Mouse (Mus musculus) MEL (cell line): ENCODE measurements at regions not wholly inside any gene's neighbourhood (a gene's known extent, or its start where the extent isn't known, plus 50 kb on each side); places are given as distances from the start of the nearest gene placed in this dataset.

ENCODE experiments used
- DNase-seq: peaks from one replicate; pipeline ENCODE4 v3.0.0; 2011; ENCODE audit warnings: low read depth, low spot score
- H3K27ac ChIP-seq: 2 replicates; pipeline ENCODE4 v1.5.1; 2012; ENCODE audit warnings: low read depth, mild to moderate bottlenecking, control low read depth, low read length, moderate library complexity; ENCODE audit not compliant: control insufficient read depth
- H3K27me3 ChIP-seq, 2 experiments: fragments of 150-350 bp in 1 of 2; sonication (generic) in 1 of 2; 2 replicates each; pipeline ENCODE4 v1.6.1; 2012; ENCODE audit warnings: low read length in 2 of 2, mild to moderate bottlenecking in 2 of 2, improper control_type of control experiment in 1 of 2, moderate library complexity in 1 of 2; ENCODE audit not compliant: insufficient read depth in 2 of 2, control insufficient read depth in 1 of 2
- H3K36me3 ChIP-seq, 2 experiments: 2 replicates each; pipeline ENCODE4 v1.6.1; 2012 to 2014; ENCODE audit warnings: low read length in 2 of 2, improper control_type of control experiment in 1 of 2, inconsistent platforms in 1 of 2, mild to moderate bottlenecking in 1 of 2; ENCODE audit not compliant: insufficient read depth in 2 of 2, control insufficient read depth in 1 of 2
- H3K4me1 ChIP-seq, 2 experiments: fragments of 150-350 bp in 1 of 2; sonication (generic) in 1 of 2; 2 replicates each; pipeline ENCODE4 v1.6.1; 2012; ENCODE audit warnings: low read length in 2 of 2, improper control_type of control experiment in 1 of 2, mild to moderate bottlenecking in 1 of 2; ENCODE audit not compliant: insufficient read depth in 2 of 2, control insufficient read depth in 1 of 2
- H3K4me3 ChIP-seq, 2 experiments: fragments of 150-350 bp in 1 of 2; sonication (generic) in 1 of 2; 2 replicates each; pipeline ENCODE4 v1.5.1; 2012; ENCODE audit warnings: low read depth in 2 of 2, low read length in 2 of 2, mild to moderate bottlenecking in 2 of 2, moderate library complexity in 2 of 2, control low read depth in 1 of 2, improper control_type of control experiment in 1 of 2; ENCODE audit not compliant: control insufficient read depth in 1 of 2, insufficient read depth in 1 of 2
- H3K79me2 ChIP-seq: 2 replicates; pipeline ENCODE4 v1.6.1; 2012; ENCODE audit warnings: mild to moderate bottlenecking, low read length, moderate library complexity; ENCODE audit not compliant: control insufficient read depth, poor library complexity, insufficient read depth
- H3K9ac ChIP-seq: 2 replicates; pipeline ENCODE4 v1.6.1; 2012; ENCODE audit warnings: low read depth, mild to moderate bottlenecking, control low read depth, low read length, moderate library complexity; ENCODE audit not compliant: control insufficient read depth, poor library complexity, severe bottlenecking
- H3K9me3 ChIP-seq: fragments of 150-350 bp; sonication (generic); replicated peaks from 2 replicates; pipeline ENCODE4 v1.6.1; 2012; ENCODE audit warnings: mild to moderate bottlenecking, low read length, improper control_type of control experiment, moderate library complexity; ENCODE audit not compliant: insufficient read depth
- BHLHE40 ChIP-seq: IDR thresholded peaks from 2 replicates; pipeline ENCODE4 v1.6.1; 2012; ENCODE audit warnings: low read depth, mild to moderate bottlenecking, inconsistent platforms, low read length, improper control_type of control experiment, borderline replicate concordance
- CTCF ChIP-seq, 3 experiments: IDR thresholded peaks in 2 of 3; conservative IDR thresholded peaks in 1 of 3; 2 replicates each; pipeline ENCODE4 v1.5.1; 2011 to 2012; ENCODE audit warnings: low read length in 3 of 3, low read depth in 2 of 3, mild to moderate bottlenecking in 2 of 3, improper control_type of control experiment in 1 of 3, inconsistent platforms in 1 of 3, mixed read lengths in 1 of 3, moderate library complexity in 1 of 3; ENCODE audit not compliant: control insufficient read depth in 1 of 3, insufficient read depth in 1 of 3, poor library complexity in 1 of 3, severe bottlenecking in 1 of 3
- EP300 ChIP-seq, 2 experiments: IDR thresholded peaks; 2 replicates each; pipeline ENCODE4 v1.6.1; 2011; ENCODE audit warnings: improper control_type of control experiment in 2 of 2, low read length in 2 of 2, low read depth in 1 of 2, mild to moderate bottlenecking in 1 of 2
- ETS1 ChIP-seq: IDR thresholded peaks from 2 replicates; pipeline ENCODE4 v1.6.1; 2012; ENCODE audit warnings: low read depth, mild to moderate bottlenecking, inconsistent platforms, low read length, improper control_type of control experiment, moderate library complexity
- GATA1 ChIP-seq: IDR thresholded peaks from 2 replicates; pipeline ENCODE4 v1.6.1; 2011; ENCODE audit warnings: low read depth, low read length, improper control_type of control experiment
- HCFC1 ChIP-seq: IDR thresholded peaks from 2 replicates; pipeline ENCODE4 v1.6.1; 2012; ENCODE audit warnings: low read depth, mild to moderate bottlenecking, inconsistent platforms, low read length, improper control_type of control experiment, moderate library complexity
- JUND ChIP-seq: IDR thresholded peaks from 2 replicates; pipeline ENCODE4 v1.6.1; 2011; ENCODE audit warnings: low read depth, mild to moderate bottlenecking, improper control_type of control experiment, low read length
- MAFK ChIP-seq: IDR thresholded peaks from 2 replicates; pipeline ENCODE4 v1.6.1; 2011; ENCODE audit warnings: low read depth, mild to moderate bottlenecking, low read length, improper control_type of control experiment, borderline replicate concordance
- MAX ChIP-seq: IDR thresholded peaks from 2 replicates; pipeline ENCODE4 v1.6.1; 2011; ENCODE audit warnings: low read length, improper control_type of control experiment
- MXI1 ChIP-seq: IDR thresholded peaks from 2 replicates; pipeline ENCODE4 v1.6.1; 2011; ENCODE audit warnings: mild to moderate bottlenecking, low read depth, low read length, improper control_type of control experiment
- MYB ChIP-seq: IDR thresholded peaks from 2 replicates; pipeline ENCODE4 v1.6.1; 2011; ENCODE audit warnings: mild to moderate bottlenecking, low read depth, low read length, improper control_type of control experiment
- NRF1 ChIP-seq: IDR thresholded peaks from 2 replicates; pipeline ENCODE4 v1.6.1; 2014; ENCODE audit warnings: low read depth, mild to moderate bottlenecking, inconsistent platforms, low read length, improper control_type of control experiment, moderate library complexity; ENCODE audit not compliant: poor library complexity, insufficient read depth, severe bottlenecking
- POLR2A ChIP-seq, 2 experiments: IDR thresholded peaks; 2 replicates each; pipeline ENCODE4 v1.6.1; 2011 to 2012; ENCODE audit warnings: low read length in 2 of 2, mild to moderate bottlenecking in 2 of 2, control low read depth in 1 of 2, improper control_type of control experiment in 1 of 2, low read depth in 1 of 2, moderate library complexity in 1 of 2; ENCODE audit not compliant: control insufficient read depth in 1 of 2, insufficient read depth in 1 of 2, poor library complexity in 1 of 2
- POLR2AphosphoS2 ChIP-seq: IDR thresholded peaks from 2 replicates; pipeline ENCODE4 v1.6.1; 2011; ENCODE audit warnings: low read length, improper control_type of control experiment
- POLR2AphosphoS5 ChIP-seq: IDR thresholded peaks from 2 replicates; pipeline ENCODE4 v1.6.1; 2012; ENCODE audit warnings: low read depth, borderline replicate concordance, mild to moderate bottlenecking, inconsistent platforms, low read length, moderate library complexity, mixed read lengths
- RAD21 ChIP-seq: IDR thresholded peaks from 2 replicates; pipeline ENCODE4 v1.6.1; 2011; ENCODE audit warnings: mild to moderate bottlenecking, low read depth, low read length, improper control_type of control experiment
- RCOR1 ChIP-seq: IDR thresholded peaks from 2 replicates; pipeline ENCODE4 v1.6.1; 2012; ENCODE audit warnings: low read depth, mild to moderate bottlenecking, inconsistent platforms, low read length, improper control_type of control experiment
- SMC3 ChIP-seq: IDR thresholded peaks from 2 replicates; pipeline ENCODE4 v1.6.1; 2011; ENCODE audit warnings: low read depth, low read length, improper control_type of control experiment
- TAL1 ChIP-seq: IDR thresholded peaks from 2 replicates; pipeline ENCODE4 v1.6.1; 2012; ENCODE audit warnings: mild to moderate bottlenecking, inconsistent platforms, low read length, moderate library complexity, mixed read lengths
- UBTF ChIP-seq: IDR thresholded peaks from 2 replicates; pipeline ENCODE4 v1.6.1; 2012; ENCODE audit warnings: low read depth, mild to moderate bottlenecking, inconsistent platforms, low read length, improper control_type of control experiment, moderate library complexity, borderline replicate concordance; ENCODE audit not compliant: insufficient read depth
- USF1 ChIP-seq: IDR thresholded peaks from 2 replicates; pipeline ENCODE4 v1.6.1; 2014; ENCODE audit warnings: low read depth, mild to moderate bottlenecking, inconsistent platforms, low read length, improper control_type of control experiment, moderate library complexity
- USF2 ChIP-seq, 2 experiments: IDR thresholded peaks; 2 replicates each; pipeline ENCODE4 v1.6.1; 2011 to 2012; ENCODE audit warnings: improper control_type of control experiment in 2 of 2, low read length in 2 of 2, borderline replicate concordance in 1 of 2, inconsistent platforms in 1 of 2, low read depth in 1 of 2, mild to moderate bottlenecking in 1 of 2; ENCODE audit not compliant: insufficient read depth in 1 of 2
- ZC3H11A ChIP-seq: IDR thresholded peaks from 2 replicates; pipeline ENCODE4 v1.6.1; 2012; ENCODE audit warnings: low read depth, mild to moderate bottlenecking, inconsistent platforms, low read length, improper control_type of control experiment
- ZKSCAN1 ChIP-seq: IDR thresholded peaks from 2 replicates; pipeline ENCODE4 v1.6.1; 2012; ENCODE audit warnings: low read depth, mild to moderate bottlenecking, inconsistent platforms, low read length, improper control_type of control experiment, moderate library complexity
- ZMIZ1 ChIP-seq: IDR thresholded peaks from 2 replicates; pipeline ENCODE4 v1.6.1; 2012; ENCODE audit warnings: low read depth, mild to moderate bottlenecking, inconsistent platforms, low read length, improper control_type of control experiment, moderate library complexity

DNA sequence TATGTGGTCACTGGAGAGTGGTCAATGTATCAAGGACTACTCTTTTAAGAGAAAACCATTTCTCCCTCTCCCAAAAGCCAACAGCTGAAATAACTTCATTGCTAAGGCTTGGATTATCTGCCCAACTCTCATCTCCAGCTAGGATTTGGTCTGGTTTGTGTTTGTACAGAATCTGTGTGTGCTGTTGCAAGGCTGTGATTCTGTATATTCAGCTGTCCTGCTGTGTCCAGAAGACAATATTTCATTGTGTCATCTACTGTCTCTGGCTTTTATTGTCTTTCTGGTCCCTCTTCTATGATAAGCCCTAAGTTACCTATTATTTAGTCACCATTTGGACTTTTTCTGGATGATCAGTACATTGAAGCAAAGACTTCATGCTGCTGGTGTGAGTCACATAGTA lies 110.9 kb downstream of the Cenpc1 start:
- Histone ChIP-seq H3K36me3 (no peaks in the 10 kb centered on the region), H3K79me2 (no peaks in the 10 kb centered on the region), H3K9ac (no peak overlapping the region), H3K27me3 (no peaks in the 10 kb centered on the region), H3K27ac (no peak overlapping the region), H3K9me3 (no peaks in the 10 kb centered on the region), H3K4me1 (no peaks in the 10 kb centered on the region), H3K4me3 (no peak overlapping the region)
- TF ChIP-seq ZKSCAN1, result no peak
- TF ChIP-seq POLR2AphosphoS5, result no peak
- no peak for TF ChIP-seq MAFK
- TF ChIP-seq POLR2A (IDR thresholded peaks at IDR 0.05; ENCODE audit: control insufficient read depth in 1 of 2, insufficient read depth in 1 of 2, low read depth in 1 of 2, low read length in 2 of 2, poor library complexity in 1 of 2), result no peak
- TF ChIP-seq RCOR1, result no peak
- no peak for TF ChIP-seq USF2 (IDR thresholded peaks at IDR 0.05; ENCODE audit: borderline replicate concordance in 1 of 2, insufficient read depth in 1 of 2, low read depth in 1 of 2, low read length in 2 of 2)
- DNase-seq, result no peak

DNA sequence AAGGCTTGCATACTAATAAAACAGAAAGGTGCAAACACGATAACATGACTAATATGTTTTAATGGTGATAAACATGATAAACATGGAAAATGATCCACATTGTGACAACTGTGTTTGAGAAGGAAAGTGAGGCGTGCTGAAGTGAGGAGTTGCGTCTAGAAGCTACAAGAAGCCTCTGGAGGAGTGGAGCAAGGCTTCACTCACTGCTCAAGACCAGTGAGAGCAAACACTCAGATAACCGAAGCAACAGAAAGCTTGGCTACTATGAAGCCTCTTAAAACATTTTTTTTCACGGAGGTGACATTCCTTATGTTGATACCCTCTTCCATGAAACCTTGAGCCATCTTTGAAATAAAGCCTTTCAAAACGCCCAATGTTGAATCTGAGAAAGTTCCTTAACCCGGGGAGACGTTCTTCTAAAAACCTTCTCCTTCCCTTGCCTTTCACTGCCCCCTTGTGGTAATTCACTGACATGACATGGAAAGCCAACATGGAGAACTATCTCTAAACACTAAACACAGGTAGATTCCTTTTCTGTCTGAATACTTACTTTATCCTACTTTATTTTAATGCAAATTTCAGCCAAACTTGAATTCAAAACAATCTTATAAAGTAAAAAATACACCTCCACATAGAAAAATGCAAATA lies 128.6 kb downstream of the Cenpc1 start:
- H3K36me3 ChIP-seq, result no peaks in the 10 kb centered on the region
- H3K9ac ChIP-seq, result no peak overlapping the region
- TF ChIP-seq JUND (no peak), BHLHE40 (no peak), TAL1 (no peak), POLR2AphosphoS2 (no peak), USF2 (IDR thresholded peaks at IDR 0.05; ENCODE audit: borderline replicate concordance in 1 of 2, insufficient read depth in 1 of 2, low read depth in 1 of 2, low read length in 2 of 2) (no peak), ZC3H11A (peak; percentile 67), SMC3 (peak; percentile 81), POLR2AphosphoS5 (no peak), USF1 (no peak), GATA1 (no peak), EP300 (IDR thresholded peaks at IDR 0.05; ENCODE audit: low read depth in 1 of 2, low read length in 2 of 2) (no peak), ZMIZ1 (no peak), UBTF (no peak), MYB (no peak), MAX (no peak), ETS1 (no peak), NRF1 (no peak), MXI1 (no peak), CTCF (IDR thresholded peaks at IDR 0.05 in 2 of 3, conservative IDR thresholded peaks at IDR 0.05 in 1 of 3; ENCODE audit: control insufficient read depth in 1 of 3, insufficient read depth in 1 of 3, low read depth in 2 of 3, low read length in 3 of 3, poor library complexity in 1 of 3, severe bottlenecking in 1 of 3) (peak; percentile 41 to 73 (median 65)), ZKSCAN1 (no peak), HCFC1 (no peak), RAD21 (peak; percentile 84)
- peak; percentile 61 for DNase-seq
- H3K4me3 ChIP-seq, result no peak overlapping the region
- no peaks in the 10 kb centered on the region for H3K27me3 ChIP-seq
- no peak overlapping the region for H3K27ac ChIP-seq
- no peaks in the 10 kb centered on the region for H3K9me3 ChIP-seq
- H3K4me1 ChIP-seq, result no peaks in the 10 kb centered on the region
- H3K79me2 ChIP-seq, result no peaks in the 10 kb centered on the region
